Mouse (Mus musculus) heart, embryonic 11.5 days (tissue): ENCODE measurements at regions not wholly inside any gene's neighbourhood (a gene's known extent, or its start where the extent isn't known, plus 50 kb on each side); places are given as distances from the start of the nearest gene placed in this dataset.

Experiments
- ATAC-seq: fragments of 200-750 bp; cut with Nextera tagmentation; replicated peaks from 2 replicates; pipeline ENCODE4 v1.8.0; 2017; ENCODE audit warnings: moderate library complexity; ENCODE audit not compliant: insufficient number of reproducible peaks, low FRiP score, low TSS enrichment
- H3K27ac ChIP-seq: fragments of 300-500 bp; sonication (generic); 2 replicates; pipeline ENCODE4 v1.5.1; 2014; ENCODE audit warnings: mild to moderate bottlenecking, low read depth, low read length
- H3K27me3 ChIP-seq: fragments of 300-500 bp; sonication (generic); 2 replicates; pipeline ENCODE4 v1.6.1; 2014; ENCODE audit warnings: mild to moderate bottlenecking, low read length, mixed read lengths; ENCODE audit not compliant: control insufficient read depth, insufficient read depth
- H3K36me3 ChIP-seq: fragments of 300-500 bp; sonication (generic); 2 replicates; pipeline ENCODE4 v1.6.1; 2014; ENCODE audit warnings: mild to moderate bottlenecking, low read length, moderate library complexity, mixed read lengths; ENCODE audit not compliant: control insufficient read depth, insufficient read depth
- H3K4me1 ChIP-seq: fragments of 300-500 bp; sonication (generic); 2 replicates; pipeline ENCODE4 v1.6.1; 2014; ENCODE audit warnings: low read length; ENCODE audit not compliant: control insufficient read depth, insufficient read depth
- H3K4me2 ChIP-seq: fragments of 300-500 bp; sonication (generic); 2 replicates; pipeline ENCODE4 v1.6.1; 2014; ENCODE audit warnings: mild to moderate bottlenecking, moderate library complexity
- H3K4me3 ChIP-seq: fragments of 300-500 bp; sonication (generic); 2 replicates; pipeline ENCODE4 v1.5.1; 2014; ENCODE audit warnings: low read depth, low read length
- H3K9ac ChIP-seq: fragments of 300-500 bp; sonication (generic); 2 replicates; pipeline ENCODE4 v1.6.1; 2014; ENCODE audit warnings: mild to moderate bottlenecking, low read depth, low read length, moderate library complexity
- H3K9me3 ChIP-seq: fragments of 300-500 bp; sonication (generic); replicated peaks from 2 replicates; pipeline ENCODE4 v1.6.1; 2016; ENCODE audit warnings: low read length; ENCODE audit not compliant: control insufficient read depth
- WGBS: fragments of 180-500 bp; shearing (Covaris S2); extraction: QIAGEN DNeasy Blood & Tissue Kit; methylation state at CpG from one replicate; pipeline ENCODE4 v1.1.7; 2014; ENCODE audit not compliant: insufficient replicate concordance; 5-methylcytosine and 5-hydroxymethylcytosine counted together

DNA sequence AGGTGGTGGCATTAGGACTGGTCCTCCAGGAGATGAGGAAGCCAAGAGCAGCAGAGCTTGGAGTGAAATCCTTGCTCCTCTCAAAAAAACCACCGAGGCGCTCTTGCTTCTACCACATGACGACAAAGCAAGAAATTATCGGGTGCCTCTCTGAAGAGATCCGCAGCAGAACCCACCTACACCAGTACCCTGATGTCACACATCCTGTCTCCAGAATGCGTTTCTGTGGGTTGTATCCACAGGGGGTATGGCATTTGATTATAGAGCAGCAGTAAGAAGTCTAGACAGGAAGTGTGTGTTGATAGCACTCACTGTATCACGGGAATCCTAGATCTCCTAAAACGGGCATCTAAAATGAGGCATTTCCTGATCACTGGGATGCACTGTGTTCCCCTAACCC, 89.8 kb downstream of the Chst2 start:
- WGBS, result 52% methylated on average over 8 of the region's 8 CpGs
- H3K4me1 ChIP-seq, result 0 out of 2 replicates have a peak, but pooled peaks cover 3% of the 10 kb centered on the region
- no peaks in the 10 kb centered on the region for H3K27me3 ChIP-seq
- no peak overlapping the region for H3K27ac ChIP-seq
- H3K4me3 ChIP-seq, result no peak overlapping the region
- ATAC-seq, result no peak
- no peaks in the 10 kb centered on the region for H3K9me3 ChIP-seq
- no peaks in the 10 kb centered on the region for H3K36me3 ChIP-seq
- H3K9ac ChIP-seq, result no peak overlapping the region
- no peak overlapping the region for H3K4me2 ChIP-seq

DNA sequence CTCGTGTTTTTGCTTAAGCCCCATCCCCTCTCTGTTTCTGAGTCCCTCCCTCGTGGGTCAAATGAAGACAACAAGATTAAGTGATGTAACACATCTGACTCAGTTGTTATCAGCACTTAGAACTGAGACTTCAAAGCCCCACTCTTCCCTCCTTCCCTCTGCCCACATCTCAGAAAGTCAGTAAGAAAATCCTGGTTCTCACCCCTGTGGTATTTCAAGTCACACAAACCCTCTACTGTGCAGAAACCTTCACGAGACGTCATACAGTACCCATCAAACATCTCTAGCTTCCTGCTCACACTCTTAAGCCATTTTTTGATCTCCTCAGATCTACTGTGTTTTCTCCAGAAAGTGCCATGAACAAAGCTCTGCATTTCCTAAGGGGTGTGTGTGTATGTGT, 91.4 kb downstream of the Chst2 start:
- H3K4me2 ChIP-seq, result no peak overlapping the region
- no peak for ATAC-seq
- no peak overlapping the region for H3K4me3 ChIP-seq
- H3K9me3 ChIP-seq, result no peaks in the 10 kb centered on the region
- H3K4me1 ChIP-seq, result 0 out of 2 replicates have a peak, but pooled peaks cover 3% of the 10 kb centered on the region
- no peaks in the 10 kb centered on the region for H3K27me3 ChIP-seq
- H3K27ac ChIP-seq, result no peak overlapping the region
- H3K36me3 ChIP-seq, result no peaks in the 10 kb centered on the region
- H3K9ac ChIP-seq, result no peak overlapping the region
- WGBS, result 35% methylated on average over 4 of the region's 4 CpGs

DNA sequence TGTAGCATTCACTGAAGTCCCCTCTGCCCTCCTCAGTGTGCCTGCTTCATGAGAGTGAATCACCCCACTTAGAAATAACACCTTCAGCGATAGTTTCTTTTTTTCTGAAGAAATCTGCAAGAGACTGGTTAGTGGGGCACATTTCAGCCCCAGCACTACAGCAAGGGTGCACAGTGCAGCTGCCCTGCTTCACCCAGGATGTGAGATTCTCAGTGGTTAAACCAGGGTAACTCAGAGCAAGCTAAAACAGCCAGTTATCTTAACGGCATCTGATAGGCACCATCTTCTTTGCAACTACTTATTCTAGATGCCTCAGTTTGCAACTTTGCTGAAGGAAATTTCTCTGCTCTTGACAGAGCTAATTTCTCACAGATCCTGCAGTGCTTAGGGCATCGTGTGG, 94.9 kb downstream of the Chst2 start:
- H3K36me3 ChIP-seq, result no peaks in the 10 kb centered on the region
- H3K27ac ChIP-seq, result no peak overlapping the region
- 0 out of 2 replicates have a peak, but pooled peaks cover 1% of the 10 kb centered on the region for H3K4me1 ChIP-seq
- no peaks in the 10 kb centered on the region for H3K27me3 ChIP-seq
- WGBS, result 62% methylated on average over 3 of the region's 3 CpGs
- no peak for ATAC-seq
- no peak overlapping the region for H3K4me3 ChIP-seq
- H3K4me2 ChIP-seq, result no peak overlapping the region
- no peak overlapping the region for H3K9ac ChIP-seq
- H3K9me3 ChIP-seq, result no peaks in the 10 kb centered on the region

- H3K36me3 ChIP-seq, result no peaks in the 10 kb centered on the region
- H3K9me3 ChIP-seq, result no peaks in the 10 kb centered on the region
- H3K9ac ChIP-seq, result no peak overlapping the region
- no peak for ATAC-seq
- no peak overlapping the region for H3K4me2 ChIP-seq
- H3K27me3 ChIP-seq, result no peaks in the 10 kb centered on the region
- no peak overlapping the region for H3K27ac ChIP-seq
- H3K4me1 ChIP-seq, result no peaks in the 10 kb centered on the region
- H3K4me3 ChIP-seq, result no peak overlapping the region
These were observed 117.5 kb downstream of the Chst2 start for GRCm38 (mm10) chr9:95289008-95289407.

DNA sequence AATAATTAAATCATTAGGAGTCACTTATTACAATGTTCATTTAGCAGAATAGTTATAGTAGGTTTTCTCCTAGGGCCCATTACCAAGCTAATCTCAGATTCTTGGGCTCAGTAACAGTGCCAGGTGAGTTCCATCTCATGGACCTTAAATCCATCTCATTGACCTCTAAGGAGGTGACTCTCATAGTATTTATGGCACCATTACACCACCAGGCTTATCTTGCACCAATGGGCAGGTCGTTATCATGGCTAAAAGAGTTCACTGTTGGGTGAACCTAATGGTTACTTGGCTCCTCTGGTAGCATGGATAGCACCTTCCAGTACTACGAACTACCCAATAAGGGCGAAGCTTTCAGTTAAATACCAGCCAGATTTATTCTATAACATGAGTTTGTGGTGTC, 123.5 kb downstream of the Chst2 start:
- ATAC-seq, result no peak
- Histone ChIP-seq H3K27me3 (no peaks in the 10 kb centered on the region), H3K4me1 (peaks cover 5% of the 10 kb centered on the region; the same call in 1 of the 2 replicates), H3K27ac (no peak overlapping the region), H3K4me2 (no peak overlapping the region), H3K36me3 (no peaks in the 10 kb centered on the region), H3K9ac (no peak overlapping the region), H3K9me3 (no peaks in the 10 kb centered on the region), H3K4me3 (no peak overlapping the region)
- WGBS, result 82% methylated on average over 3 of the region's 3 CpGs

GRCm38 (mm10) chr9:95282502-95282901, 124.0 kb downstream of the Chst2 start:
- no peaks in the 10 kb centered on the region for H3K9me3 ChIP-seq
- no peak for ATAC-seq
- H3K27me3 ChIP-seq, result no peaks in the 10 kb centered on the region
- H3K9ac ChIP-seq, result no peak overlapping the region
- 69% methylated on average over 2 of the region's 2 CpGs for WGBS
- no peak overlapping the region for H3K4me2 ChIP-seq
- H3K27ac ChIP-seq, result no peak overlapping the region
- H3K36me3 ChIP-seq, result no peaks in the 10 kb centered on the region
- peaks cover 5% of the 10 kb centered on the region; the same call in 1 of the 2 replicates for H3K4me1 ChIP-seq
- H3K4me3 ChIP-seq, result no peak overlapping the region
